28 mouse cellular contexts compared by ENCODE assay signal in the genomic region with DNA sequence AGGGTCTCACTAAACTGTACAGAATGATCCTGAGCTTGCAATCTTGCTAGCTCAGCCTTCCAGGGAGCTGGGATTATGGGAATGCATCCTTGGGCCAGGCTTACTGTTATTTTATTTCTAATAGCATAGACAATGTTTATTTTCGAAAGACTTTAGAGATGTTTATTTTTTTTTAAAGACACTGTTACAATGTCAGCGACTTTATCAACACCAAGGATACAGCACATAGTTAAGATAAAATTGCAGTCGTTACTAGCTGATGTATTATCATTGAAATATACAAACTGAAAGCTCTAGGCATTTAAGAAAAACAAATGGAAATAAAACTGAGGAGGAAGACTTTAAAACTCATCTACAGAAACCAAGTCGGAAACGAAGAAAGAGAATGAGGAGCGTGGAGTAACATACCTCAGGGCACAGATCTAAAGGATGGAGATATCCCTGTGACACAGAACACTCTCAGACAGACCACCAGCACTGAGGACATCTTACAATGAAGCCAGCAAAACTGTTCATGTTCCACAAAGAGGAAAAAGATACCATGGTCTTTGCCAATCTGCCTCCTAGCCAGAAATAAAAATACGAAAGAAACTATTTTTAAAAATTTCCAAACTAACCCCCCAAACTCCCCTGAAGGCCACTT.
"Had no signal": no experiment of that assay in that cellular context is flagged by ENCODE, and none has a peak within 500 bp of the region (broad histone marks: within the 10 kb centered on the region; RNA-seq: fewer than 3 reads in every experiment).

No protein-coding gene starts in this region.

- H3K9ac ChIP-seq: embryonic facial prominence, embryonic 12.5 days; embryonic facial prominence, embryonic 13.5 days; embryonic facial prominence, embryonic 15.5 days; forebrain, embryonic 12.5 days; forebrain, embryonic 13.5 days; forebrain, embryonic 15.5 days; forebrain, postnatal 0 days had no signal

- H3K4me1 ChIP-seq: embryonic facial prominence, embryonic 12.5 days; embryonic facial prominence, embryonic 13.5 days; embryonic facial prominence, embryonic 15.5 days; forebrain, embryonic 10.5 days; forebrain, embryonic 12.5 days; forebrain, embryonic 13.5 days; forebrain, embryonic 15.5 days had no signal

- H3K4me3 ChIP-seq: embryonic facial prominence, embryonic 10.5 days; embryonic facial prominence, embryonic 12.5 days; embryonic facial prominence, embryonic 13.5 days; embryonic facial prominence, embryonic 15.5 days; erythroblast, embryonic 14.5 days; forebrain, embryonic 10.5 days; forebrain, embryonic 12.5 days; forebrain, embryonic 13.5 days; forebrain, embryonic 15.5 days; gastrocnemius, adult 2 months had no signal

- H3K36me3 ChIP-seq: embryonic facial prominence, embryonic 10.5 days; embryonic facial prominence, embryonic 12.5 days; embryonic facial prominence, embryonic 13.5 days; embryonic facial prominence, embryonic 15.5 days; forebrain, embryonic 10.5 days; forebrain, embryonic 12.5 days; forebrain, embryonic 15.5 days had no signal

- H3K27me3 ChIP-seq: embryonic facial prominence, embryonic 12.5 days; embryonic facial prominence, embryonic 13.5 days; embryonic facial prominence, embryonic 15.5 days; forebrain, embryonic 12.5 days; forebrain, embryonic 13.5 days; forebrain, embryonic 15.5 days had no signal

- ATAC-seq: forebrain, embryonic 13.5 days; forebrain, embryonic 14.5 days; forebrain, embryonic 15.5 days; forebrain, embryonic 16.5 days; forebrain, postnatal 0 days had no signal

- H3K27ac ChIP-seq: embryonic facial prominence, embryonic 10.5 days; embryonic facial prominence, embryonic 12.5 days; embryonic facial prominence, embryonic 13.5 days; embryonic facial prominence, embryonic 15.5 days; forebrain, embryonic 10.5 days; forebrain, embryonic 12.5 days; forebrain, embryonic 13.5 days; forebrain, embryonic 15.5 days; gastrocnemius, adult 2 months had no signal

- H3K9me3 ChIP-seq: embryonic facial prominence, embryonic 10.5 days; embryonic facial prominence, embryonic 12.5 days; embryonic facial prominence, embryonic 13.5 days; embryonic facial prominence, embryonic 15.5 days; forebrain, embryonic 10.5 days; forebrain, embryonic 12.5 days; forebrain, embryonic 13.5 days; forebrain, embryonic 15.5 days had no signal

- DNase-seq: cerebellum, adult 2 months; cerebellum, adult 8-10 months; cerebellum, adult 9-10 months; cerebellum, adult 9-11 months; cerebellum, postnatal 10 days; cerebellum, postnatal 14 days; cerebellum, postnatal 25 days; cerebellum, postnatal 36 days; embryo, embryonic 11 days; forebrain, postnatal 0 days; gastrocnemius, adult 2 months; gastrocnemius, postnatal 10 days; gastrocnemius, postnatal 14 days; gastrocnemius, postnatal 25 days; gastrocnemius, postnatal 36 days; heart, adult 11 months; heart, adult 18-20 months had no signal

- H3K4me2 ChIP-seq: embryonic facial prominence, embryonic 12.5 days; embryonic facial prominence, embryonic 13.5 days; embryonic facial prominence, embryonic 15.5 days; forebrain, embryonic 12.5 days; forebrain, embryonic 13.5 days; forebrain, embryonic 15.5 days had no signal
